Mouse (Mus musculus) thymus, adult 2 months (tissue): ENCODE data around the gene Peg10.

Source experiments
- CTCF ChIP-seq: fragments of 200-500 bp; IDR thresholded peaks from 2 replicates; pipeline ENCODE4 v1.5.1; 2012; ENCODE audit warnings: mild to moderate bottlenecking, control low read depth, low read length, moderate library complexity, borderline replicate concordance; ENCODE audit not compliant: control insufficient read depth, poor library complexity, insufficient read depth; ENCODE audit errors: extremely low read depth
- POLR2A ChIP-seq: fragments of 200-500 bp; IDR thresholded peaks from 2 replicates; pipeline ENCODE4 v1.6.1; 2012; ENCODE audit warnings: mild to moderate bottlenecking, low read length, control low read depth, moderate library complexity; ENCODE audit not compliant: control insufficient read depth, poor library complexity, insufficient read depth; ENCODE audit errors: extremely low read depth

DNA sequence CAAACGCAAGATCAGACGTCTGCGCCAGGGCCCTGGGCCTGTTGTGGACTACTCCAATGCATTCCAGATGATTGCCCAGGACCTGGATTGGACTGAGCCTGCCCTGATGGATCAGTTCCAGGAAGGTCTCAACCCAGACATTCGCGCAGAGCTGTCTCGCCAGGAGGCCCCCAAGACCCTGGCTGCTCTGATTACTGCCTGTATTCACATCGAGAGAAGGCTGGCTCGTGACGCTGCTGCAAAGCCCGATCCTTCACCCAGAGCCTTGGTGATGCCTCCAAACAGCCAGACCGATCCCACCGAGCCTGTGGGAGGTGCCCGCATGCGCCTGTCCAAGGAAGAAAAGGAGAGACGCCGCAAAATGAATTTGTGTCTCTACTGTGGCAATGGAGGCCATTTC lies 7.8 kb downstream of the Peg10 start:
- no peak for TF ChIP-seq CTCF
- no peak for TF ChIP-seq POLR2A
